ENCODE assay signal across 12 mouse cellular contexts in genomic region chr11:9997532-9998138, GRCm38 (mm10).
A peak's percentile ranks its signal among the peaks of the same experiment; 100 is the strongest.
DNase-seq lines count a peak whose midpoint lies in the region; ATAC-seq lines count a peak whose summit lies in the region.
"Had no signal": no experiment of that assay in that cellular context is flagged by ENCODE, and none has a peak within 500 bp of the region (broad histone marks: within the 10 kb centered on the region; RNA-seq: fewer than 3 reads in every experiment).

No protein-coding gene starts in this region.

- H3K27me3 ChIP-seq in forebrain, embryonic 14.5 days (replicated peaks; ENCODE audit: control insufficient read depth, insufficient read depth, low read length), result no peaks in the 10 kb centered on the region
- no peaks in the 10 kb centered on the region for H3K27me3 ChIP-seq in forebrain, embryonic 11.5 days (ENCODE audit: control insufficient read depth, insufficient read depth, low read length)
- no peaks in the 10 kb centered on the region for H3K27me3 ChIP-seq in liver, embryonic 12.5 days (replicated peaks)
- H3K27me3 ChIP-seq: limb, embryonic 13.5 days; neural tube, embryonic 13.5 days had no signal

- no peak overlapping the region for H3K4me2 ChIP-seq in forebrain, embryonic 14.5 days (ENCODE audit: low read length)
- H3K4me2 ChIP-seq in forebrain, embryonic 11.5 days (ENCODE audit: low read depth, low read length, severe bottlenecking), result no peak overlapping the region
- H3K4me2 ChIP-seq in liver, embryonic 12.5 days, result no peak overlapping the region
- H3K4me2 ChIP-seq: limb, embryonic 13.5 days; neural tube, embryonic 13.5 days had no signal

- H3K27ac ChIP-seq in forebrain, embryonic 14.5 days (ENCODE audit: low read depth, low read length), result no peak overlapping the region
- no peak overlapping the region for H3K27ac ChIP-seq in forebrain, embryonic 11.5 days (ENCODE audit: low read depth, low read length)
- H3K27ac ChIP-seq in liver, embryonic 12.5 days, result no peak overlapping the region
- H3K27ac ChIP-seq: limb, embryonic 13.5 days; neural tube, embryonic 13.5 days had no signal

- no peak for ATAC-seq in forebrain, embryonic 14.5 days
- no peak for ATAC-seq in forebrain, embryonic 11.5 days (replicated peaks; ENCODE audit: low FRiP score)
- ATAC-seq in liver, embryonic 12.5 days, result no peak

- peak; percentile 35 for DNase-seq in forebrain, embryonic 14.5 days (ENCODE audit: low spot score)
- no peak for DNase-seq in forebrain, embryonic 11.5 days (ENCODE audit: low spot score)
- DNase-seq in right cerebral cortex, postnatal 10 days (ENCODE audit: low spot score in 2 of 2), result peak; percentile 16 to 27
- no peak for DNase-seq in right cerebral cortex, postnatal 4 days
- DNase-seq in lung, postnatal 25 days (ENCODE audit: low spot score), result peak; percentile 39
- DNase-seq in embryo, embryonic 10 days (ENCODE audit: low spot score), result no peak
- DNase-seq in urinary bladder, postnatal 10 days (ENCODE audit: low spot score), result no peak
- DNase-seq: heart, postnatal 14 days; kidney, adult 8-10 months had no signal

- no peak overlapping the region for H3K9ac ChIP-seq in forebrain, embryonic 14.5 days (ENCODE audit: low read length)
- H3K9ac ChIP-seq in forebrain, embryonic 11.5 days (ENCODE audit: low read length), result no peak overlapping the region
- H3K9ac ChIP-seq in liver, embryonic 12.5 days, result no peak overlapping the region
- H3K9ac ChIP-seq: limb, embryonic 13.5 days; neural tube, embryonic 13.5 days had no signal

- 39% methylated on average over 5 of the region's 5 CpGs for WGBS in forebrain, embryonic 14.5 days
- 55% methylated on average over 5 of the region's 5 CpGs for WGBS in forebrain, embryonic 11.5 days
- 59% methylated on average over 5 of the region's 5 CpGs for WGBS in liver, embryonic 12.5 days (ENCODE audit: insufficient replicate concordance)

- H3K36me3 ChIP-seq in forebrain, embryonic 14.5 days (ENCODE audit: control insufficient read depth, insufficient read depth, low read length), result no peaks in the 10 kb centered on the region
- H3K36me3 ChIP-seq in forebrain, embryonic 11.5 days (ENCODE audit: control insufficient read depth, insufficient read depth, low read length), result no peaks in the 10 kb centered on the region
- no peaks in the 10 kb centered on the region for H3K36me3 ChIP-seq in liver, embryonic 12.5 days
- H3K36me3 ChIP-seq: limb, embryonic 13.5 days; neural tube, embryonic 13.5 days had no signal

- no peaks in the 10 kb centered on the region for H3K9me3 ChIP-seq in forebrain, embryonic 14.5 days (replicated peaks; ENCODE audit: control insufficient read depth, low read length)
- no peaks in the 10 kb centered on the region for H3K9me3 ChIP-seq in forebrain, embryonic 11.5 days (ENCODE audit: control insufficient read depth, low read length)
- H3K9me3 ChIP-seq in liver, embryonic 12.5 days (replicated peaks), result no peaks in the 10 kb centered on the region
- H3K9me3 ChIP-seq: limb, embryonic 13.5 days; neural tube, embryonic 13.5 days had no signal

- H3K4me1 ChIP-seq in forebrain, embryonic 14.5 days (ENCODE audit: control insufficient read depth, insufficient read depth, low read length), result no peaks in the 10 kb centered on the region
- H3K4me1 ChIP-seq in forebrain, embryonic 11.5 days (replicated peaks; ENCODE audit: control insufficient read depth, insufficient read depth, low read length), result no peaks in the 10 kb centered on the region
- H3K4me1 ChIP-seq in liver, embryonic 12.5 days, result no peaks in the 10 kb centered on the region
- H3K4me1 ChIP-seq: limb, embryonic 13.5 days had no signal

- no peak overlapping the region for H3K4me3 ChIP-seq in forebrain, embryonic 14.5 days (ENCODE audit: low read depth, low read length)
- no peak overlapping the region for H3K4me3 ChIP-seq in forebrain, embryonic 11.5 days (ENCODE audit: low read depth, low read length)
- no peak overlapping the region for H3K4me3 ChIP-seq in liver, embryonic 12.5 days
- H3K4me3 ChIP-seq: limb, embryonic 13.5 days; neural tube, embryonic 13.5 days had no signal

Comparison
In these comparisons a context has a peak if more than half of its experiments do, and no peak if none do; other contexts are left out.
1. DNase-seq: peak in forebrain, embryonic 14.5 days (single experiment), right cerebral cortex, postnatal 10 days (2 of 2) and lung, postnatal 25 days (single experiment); none in forebrain, embryonic 11.5 days (single experiment), right cerebral cortex, postnatal 4 days (single experiment), embryo, embryonic 10 days (single experiment) and urinary bladder, postnatal 10 days (single experiment).